Mouse (Mus musculus): Measurements from ENCODE around the gene Pdcd11.

Gene Pdcd11

GRCm38 (mm10) chr19:47090550-47091156 is at the start of gene Pdcd11, which contains the start of gene Usmg5:
TSS of gene Pdcd11 (plus strand) at chr19:47090768.
TSS of gene Usmg5 (minus strand) at chr19:47090647.
- in situ Hi-C loops (cut with MboI, MseI) = no loop called here

- in situ Hi-C loops (cut with MboI, MseI) = no loop called here
These were observed 47.0 kb upstream of the Pdcd11 start for GRCm38 (mm10) chr19:47043608-47044007.

- in situ Hi-C loops (cut with MboI, MseI) = no loop called here
These were observed 44.2 kb upstream of the Pdcd11 start for GRCm38 (mm10) chr19:47046343-47046742.

DNA sequence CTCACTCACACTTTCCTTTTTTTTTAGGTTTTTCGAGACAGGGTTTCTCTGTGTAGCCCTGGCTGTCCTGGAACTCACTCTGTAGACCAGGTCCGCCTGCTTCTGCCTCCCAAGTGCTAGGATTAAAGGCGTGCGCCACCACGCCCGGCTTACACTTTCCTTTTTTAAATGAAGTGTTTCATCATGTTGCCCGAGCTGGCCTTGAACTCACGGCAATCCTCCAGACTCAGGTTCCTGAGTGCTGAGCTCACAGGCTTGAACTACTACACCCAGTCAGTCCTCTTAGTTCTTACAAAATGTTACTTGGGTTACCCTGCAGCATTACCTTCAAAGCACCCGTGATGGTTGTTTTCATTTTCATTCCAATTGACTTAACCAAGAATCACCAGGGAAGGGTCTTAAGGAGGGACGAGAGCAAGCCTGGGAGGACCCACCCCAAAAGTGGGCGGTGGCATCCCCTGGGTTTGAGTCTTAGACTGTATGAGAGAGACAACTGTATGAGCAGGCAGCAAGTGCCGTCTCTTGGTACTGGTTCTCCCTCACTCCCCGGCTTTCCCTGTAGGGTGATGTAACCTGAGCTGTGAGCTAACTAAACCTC is 43.2 kb upstream of the Pdcd11 start:
- in situ Hi-C loops (cut with MboI, MseI) = no loop called here

DNA sequence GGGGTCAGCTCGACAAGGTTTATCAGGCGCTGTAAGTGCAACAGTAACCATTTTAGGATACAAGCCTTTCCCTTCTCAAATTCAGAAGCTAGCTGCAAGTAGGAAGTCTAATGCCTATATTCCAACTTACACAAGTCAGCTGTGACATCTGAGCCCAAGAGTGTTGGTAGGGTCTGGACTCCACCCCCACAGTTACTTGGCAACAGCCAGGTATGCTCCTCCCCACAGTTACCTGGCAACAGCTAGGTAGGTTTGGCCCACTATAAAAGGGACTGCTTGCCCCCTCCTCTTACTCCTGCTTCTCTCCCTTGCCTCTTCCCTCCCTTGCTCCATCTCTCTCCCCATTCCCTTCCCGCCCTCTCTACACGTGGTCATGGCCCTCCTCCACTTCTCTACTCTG is 41.5 kb upstream of the Pdcd11 start:
- in situ Hi-C loops (cut with MboI, MseI) = no loop called here

DNA sequence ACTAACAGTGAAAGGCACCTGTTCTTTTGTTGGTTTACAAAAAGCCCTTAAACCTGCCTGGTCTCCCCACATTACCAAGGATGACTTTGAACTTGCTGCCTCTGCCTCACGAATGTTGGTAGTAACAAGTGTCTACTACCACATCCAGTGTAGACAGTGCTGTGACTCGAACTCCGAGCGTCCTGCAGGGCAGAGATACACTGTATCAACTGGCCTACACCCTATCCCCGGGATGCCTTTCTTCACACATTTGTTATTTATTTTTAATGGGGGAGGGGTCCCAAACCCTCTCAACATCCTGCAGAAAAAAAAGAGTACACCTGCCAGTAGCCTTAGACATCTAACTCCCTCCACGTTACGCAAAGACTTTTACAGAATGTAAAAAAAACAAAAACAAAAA is 40.7 kb upstream of the Pdcd11 start:
- in situ Hi-C loops (cut with MboI, MseI) = no loop called here

- in situ Hi-C loops (cut with MboI, MseI) = no loop called here
These were observed 40.1 kb upstream of the Pdcd11 start, which contains the start of gene Pcgf6 for GRCm38 (mm10) chr19:47050271-47051032. TSS of gene Pcgf6 (minus strand) at chr19:47050906.

- in situ Hi-C loops (cut with MboI, MseI) = no loop called here
These were observed 37.6 kb upstream of the Pdcd11 start for GRCm38 (mm10) chr19:47052927-47053326.

- in situ Hi-C loops (cut with MboI, MseI) = no loop called here
These were observed 37.1 kb upstream of the Pdcd11 start for GRCm38 (mm10) chr19:47053471-47053870.

GRCm38 (mm10) chr19:47057684-47058083 is 32.9 kb upstream of the Pdcd11 start:
- in situ Hi-C loops (cut with MboI, MseI) = no loop called here

- in situ Hi-C loops (cut with MboI, MseI) = no loop called here
These were observed 24.7 kb upstream of the Pdcd11 start for GRCm38 (mm10) chr19:47065860-47066259.

- in situ Hi-C loops (cut with MboI, MseI) = no loop called here
These were observed 23.3 kb upstream of the Pdcd11 start, which contains the start of gene Taf5 for GRCm38 (mm10) chr19:47067096-47067882. TSS of gene Taf5 (plus strand) at chr19:47067746.

DNA sequence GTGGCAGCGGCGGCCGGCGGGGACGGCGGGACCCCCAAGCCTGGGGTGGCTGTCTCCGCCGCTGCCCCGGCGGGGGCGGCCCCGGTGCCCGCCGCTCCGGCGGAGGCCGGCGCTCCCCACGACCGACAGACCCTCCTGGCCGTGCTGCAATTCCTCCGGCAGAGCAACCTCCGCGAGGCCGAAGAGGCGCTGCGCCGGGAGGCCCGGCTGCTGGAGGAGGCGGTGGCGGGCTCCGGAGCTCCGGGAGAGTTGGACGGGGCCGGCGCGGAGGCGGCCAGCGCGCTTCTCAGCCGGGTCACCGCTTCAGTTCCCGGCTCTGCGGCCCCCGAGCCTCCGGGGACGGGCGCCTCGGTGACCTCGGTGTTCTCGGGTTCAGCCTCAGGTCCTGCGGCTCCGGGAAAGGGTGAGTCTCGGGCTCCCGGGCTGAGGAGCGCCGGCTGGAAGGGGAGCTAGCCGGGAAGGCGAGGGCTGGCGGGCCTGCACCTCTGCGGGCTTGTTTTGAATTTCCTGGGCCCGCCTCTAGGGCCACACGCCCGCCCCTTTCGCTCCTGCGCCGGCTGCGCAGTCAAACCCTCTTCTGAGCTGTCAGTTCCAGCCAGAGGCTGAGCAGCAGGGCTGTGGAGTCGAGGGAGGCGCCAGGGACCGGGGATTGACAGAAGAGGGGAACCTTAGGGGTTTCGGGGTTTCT is 22.5 kb upstream of the Pdcd11 start:
- in situ Hi-C loops (cut with MboI, MseI) = no loop called here

DNA sequence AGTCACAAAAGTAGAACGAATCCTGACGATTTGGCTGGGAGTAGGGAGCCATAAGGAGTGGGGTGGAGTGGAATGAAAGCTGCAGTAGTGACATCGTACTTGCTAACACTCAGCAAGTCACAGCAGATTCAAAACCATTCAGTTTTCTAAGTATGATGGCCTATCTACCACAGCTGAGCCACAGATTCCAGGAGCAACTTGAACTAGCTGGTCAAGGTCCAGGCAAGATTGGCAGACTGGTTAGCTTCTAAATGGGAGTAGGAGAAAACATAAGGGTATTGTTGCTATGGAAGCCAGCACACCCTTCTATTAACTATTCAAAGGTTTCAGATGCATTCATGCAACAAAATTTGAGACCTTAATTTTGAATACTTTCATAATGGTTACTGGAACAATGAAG is 2.3 kb upstream of the Pdcd11 start:
- in situ Hi-C loops (cut with MboI, MseI) = no loop called here

DNA sequence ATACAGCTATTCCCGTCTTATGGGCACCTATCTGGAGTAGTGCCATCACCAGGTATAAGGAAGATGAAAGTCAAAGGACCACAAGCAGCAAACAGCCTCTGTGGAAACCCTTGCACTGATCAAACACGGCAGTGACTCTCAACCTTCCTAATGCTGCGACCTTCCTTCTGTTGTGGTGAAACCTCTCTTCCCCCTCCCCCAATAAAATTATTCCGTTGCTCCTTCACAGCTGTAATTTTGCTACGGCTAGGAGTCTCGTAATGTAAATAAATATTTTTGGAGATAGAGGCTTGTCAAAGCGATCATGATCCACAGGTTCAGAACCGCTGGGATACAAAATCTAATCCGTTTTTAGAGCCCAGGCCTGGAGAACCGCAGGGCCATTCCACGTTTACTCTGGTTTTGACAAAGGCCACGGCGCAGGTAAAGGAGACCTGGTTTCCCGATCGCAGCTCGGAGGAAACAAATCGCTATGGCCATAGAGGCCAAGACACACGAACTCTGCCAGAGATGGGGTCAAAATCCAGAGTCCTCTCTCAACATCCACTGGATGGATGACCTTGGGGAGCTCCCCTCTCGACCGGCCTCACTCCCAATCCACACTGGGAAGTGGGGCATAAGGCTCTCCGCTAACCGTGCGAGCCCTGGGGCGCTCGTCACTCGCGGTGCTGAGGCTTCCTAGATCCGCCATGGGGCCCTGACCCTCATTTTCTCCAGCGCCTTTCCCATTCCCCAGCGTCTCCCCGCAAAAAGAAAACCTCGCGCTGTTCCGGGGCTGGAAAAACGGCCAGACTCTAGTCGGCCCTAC is 646 bp upstream of the Pdcd11 start:
- in situ Hi-C loops (cut with MboI, MseI) = no loop called here

DNA sequence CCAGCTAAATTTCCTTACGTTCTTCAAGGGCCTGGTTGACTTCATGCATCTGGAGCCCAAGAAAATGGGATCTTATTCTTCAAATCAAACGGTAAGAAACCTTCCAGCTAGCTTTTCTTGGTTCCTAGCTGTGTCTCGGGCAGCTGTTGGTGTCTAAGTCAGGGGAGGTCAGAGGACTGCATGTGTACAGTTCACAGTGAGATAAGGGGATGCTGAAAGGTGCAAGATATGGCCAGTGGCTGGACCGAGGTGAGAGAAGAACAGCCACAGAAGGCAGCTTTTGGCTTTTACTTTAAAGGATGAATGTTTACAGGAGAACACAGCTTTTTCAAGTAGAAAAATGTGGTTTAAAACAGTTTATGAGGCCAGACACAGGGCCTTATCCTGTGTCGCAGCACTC is 10.5 kb downstream of the Pdcd11 start:
- in situ Hi-C loops (cut with MboI, MseI) = no loop called here

DNA sequence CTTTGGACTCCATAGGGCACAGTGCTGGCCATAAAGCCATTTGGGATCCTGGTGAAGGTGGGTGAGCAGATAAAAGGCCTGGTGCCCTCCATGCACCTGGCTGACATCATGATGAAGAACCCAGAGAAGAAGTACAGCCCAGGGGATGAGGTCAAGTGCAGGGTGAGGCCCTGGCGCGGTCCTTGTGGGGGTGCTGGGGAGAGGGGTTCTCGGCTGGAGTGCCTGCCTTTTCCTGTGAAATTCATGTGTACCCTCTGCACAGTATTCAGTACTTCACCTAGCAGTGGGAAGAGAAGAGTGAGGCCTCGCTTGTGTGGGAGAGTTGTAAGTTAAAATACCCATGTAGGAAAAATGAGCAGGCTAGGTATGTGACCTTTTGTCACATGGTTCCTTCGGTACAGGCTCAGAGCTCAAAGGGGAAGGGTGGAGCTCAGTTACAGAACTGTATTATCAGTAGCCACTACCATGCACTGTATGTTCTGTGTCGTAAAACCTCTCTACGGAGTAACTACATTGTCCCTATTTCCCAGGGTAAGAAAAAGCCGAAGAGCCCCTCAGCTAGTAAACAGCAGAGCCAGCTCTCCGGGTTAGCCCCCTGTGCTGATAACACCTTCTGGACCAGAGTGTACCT is 14.2 kb downstream of the Pdcd11 start:
- in situ Hi-C loops (cut with MboI, MseI) = no loop called here

- in situ Hi-C loops (cut with MboI, MseI) = no loop called here
These were observed 28.1 kb downstream of the Pdcd11 start for GRCm38 (mm10) chr19:47118634-47119033.

- in situ Hi-C loops (cut with MboI, MseI) = no loop called here
These were observed 30.5 kb downstream of the Pdcd11 start for GRCm38 (mm10) chr19:47121054-47121453.

- in situ Hi-C loops (cut with MboI, MseI) = no loop called here
These were observed 32.2 kb downstream of the Pdcd11 start for GRCm38 (mm10) chr19:47122802-47123201.
